Mouse (Mus musculus): ENCODE data around the gene Radil.

- TF ChIP-seq CTCF (IDR thresholded peaks at IDR 0.05; ENCODE audit: extremely low read depth, insufficient read length, insufficient replicate concordance, low read depth, low read length) (no peak), POLR2A (IDR thresholded peaks at IDR 0.05; ENCODE audit: low read depth, low read length) (no peak)
These were observed 57.6 kb downstream of the Radil start for GRCm38 (mm10) chr5:142493307-142493706.
